Mouse (Mus musculus) myocyte (in vitro differentiated cells): ENCODE results near the gene Cfap100. TPM values are rescaled to one million over a fixed set of nuclear protein-coding genes. Genes with fewer than 3 reads are reported as not detected.
A peak's percentile ranks its signal among the peaks of the same experiment; 100 is the strongest.

Experiments
- H3K27me3 ChIP-seq: one replicate; pipeline ENCODE4 v1.6.1; 2011; ENCODE audit not compliant: control insufficient read depth, insufficient read depth, insufficient read length
- H3K36me3 ChIP-seq: one replicate; pipeline ENCODE4 v1.6.1; 2011; ENCODE audit not compliant: control insufficient read depth, insufficient read depth
- H3K4me2 ChIP-seq: one replicate; pipeline ENCODE4 v1.6.1; 2011; ENCODE audit warnings: low read depth, control low read depth
- H3K4me3 ChIP-seq: one replicate; pipeline ENCODE4 v1.5.1; 2011; ENCODE audit warnings: mild to moderate bottlenecking, control low read depth, moderate library complexity
- H3K79me2 ChIP-seq: one replicate; pipeline ENCODE4 v1.6.1; 2011; ENCODE audit not compliant: control insufficient read depth, insufficient read depth
- H3ac ChIP-seq: one replicate; pipeline ENCODE4 v1.6.1; 2011; ENCODE audit not compliant: control insufficient read depth, insufficient read length
- CEBPB ChIP-seq: IDR thresholded peaks from 2 replicates; pipeline ENCODE4 v1.6.1; 2011; ENCODE audit warnings: mild to moderate bottlenecking, moderate library complexity; ENCODE audit not compliant: poor library complexity, insufficient read depth, severe bottlenecking
- E2F4 ChIP-seq: IDR thresholded peaks from one replicate; pipeline ENCODE4 v1.6.1; 2011; ENCODE audit warnings: mild to moderate bottlenecking, control low read depth, moderate library complexity; ENCODE audit not compliant: insufficient read depth
- MAX ChIP-seq: IDR thresholded peaks from one replicate; pipeline ENCODE4 v1.6.1; 2011; ENCODE audit warnings: low read depth, mild to moderate bottlenecking, control low read depth
- MYOD1 ChIP-seq, 3 experiments: IDR thresholded peaks; one replicate each; pipeline ENCODE4 v1.6.1; 2011; ENCODE audit warnings: control low read depth in 2 of 3, low read depth in 2 of 3, mild to moderate bottlenecking in 2 of 3, moderate library complexity in 1 of 3; ENCODE audit not compliant: insufficient read length in 2 of 3, control insufficient read depth in 1 of 3
- MYOG ChIP-seq, 3 experiments: IDR thresholded peaks; one replicate each; pipeline ENCODE4 v1.6.1; 2011; ENCODE audit warnings: control low read depth in 2 of 3, low read depth in 2 of 3, mild to moderate bottlenecking in 2 of 3; ENCODE audit not compliant: insufficient read length in 2 of 3, control insufficient read depth in 1 of 3, insufficient read depth in 1 of 3
- POLR2A ChIP-seq: IDR thresholded peaks from one replicate; pipeline ENCODE4 v1.6.1; 2011; ENCODE audit warnings: low read depth, mild to moderate bottlenecking, control low read depth, moderate library complexity; ENCODE audit not compliant: insufficient read length
- POLR2AphosphoS2 ChIP-seq: IDR thresholded peaks from one replicate; pipeline ENCODE4 v1.6.1; 2011; ENCODE audit warnings: low read depth, control low read depth; ENCODE audit not compliant: insufficient read length
- REST ChIP-seq: IDR thresholded peaks from one replicate; pipeline ENCODE4 v1.6.1; 2011; ENCODE audit warnings: mild to moderate bottlenecking, control low read depth, moderate library complexity; ENCODE audit not compliant: insufficient read depth, insufficient read length
- SRF ChIP-seq: IDR thresholded peaks from one replicate; pipeline ENCODE4 v1.6.1; 2011; ENCODE audit warnings: low read depth; ENCODE audit not compliant: control insufficient read depth, insufficient read length
- TCF12 ChIP-seq: IDR thresholded peaks from one replicate; pipeline ENCODE4 v1.6.1; 2011; ENCODE audit warnings: mild to moderate bottlenecking, control low read depth; ENCODE audit not compliant: poor library complexity, insufficient read depth, severe bottlenecking
- TCF3 ChIP-seq: IDR thresholded peaks from one replicate; pipeline ENCODE4 v1.6.1; 2011; ENCODE audit warnings: low read depth, control low read depth; ENCODE audit not compliant: insufficient read length
- USF1 ChIP-seq: IDR thresholded peaks from one replicate; pipeline ENCODE4 v1.6.1; 2011; ENCODE audit warnings: low read depth, mild to moderate bottlenecking, control low read depth, moderate library complexity
- polyA plus RNA-seq: library from polyadenylated mRNA; unstranded; fragments of >200 nt; fragmentation: generic; extraction: Trizol; gene quantifications from one replicate; pipeline ENCODE4 v1.2.1, GENCODE M21; 2012; ENCODE audit warnings: missing spikeins

The Cfap100 gene
- polyA plus RNA-seq, 1 experiment = 0.02 TPM

GRCm38 (mm10) chr6:90463890-90464421 is 35.4 kb upstream of the Cfap100 start:
- peak overlapping the region; percentile 12 for H3K4me2 ChIP-seq
- no peaks in the 10 kb centered on the region for H3K79me2 ChIP-seq
- peaks cover 38% of the 10 kb centered on the region for H3K27me3 ChIP-seq
- no peak overlapping the region for H3ac ChIP-seq
- no peaks in the 10 kb centered on the region for H3K36me3 ChIP-seq
- H3K4me3 ChIP-seq = no peak overlapping the region
- TF ChIP-seq TCF3 = no peak
- no peak for TF ChIP-seq REST
- TF ChIP-seq USF1 = no peak
- TF ChIP-seq POLR2A = no peak
- TF ChIP-seq CEBPB = no peak
- no peak for TF ChIP-seq POLR2AphosphoS2

GRCm38 (mm10) chr6:90463228-90463862 is 34.7 kb upstream of the Cfap100 start:
- peaks cover 38% of the 10 kb centered on the region for H3K27me3 ChIP-seq
- no peaks in the 10 kb centered on the region for H3K36me3 ChIP-seq
- TF ChIP-seq POLR2AphosphoS2 (no peak), TCF3 (no peak), MYOD1 (IDR thresholded peaks at IDR 0.05; ENCODE audit: control insufficient read depth in 1 of 3, insufficient read length in 2 of 3, low read depth in 2 of 3) (no peak), REST (no peak), TCF12 (no peak), MAX (no peak), SRF (no peak), E2F4 (no peak), MYOG (IDR thresholded peaks at IDR 0.05; ENCODE audit: control insufficient read depth in 1 of 3, insufficient read depth in 1 of 3, insufficient read length in 2 of 3, low read depth in 2 of 3) (no peak), CEBPB (no peak), POLR2A (no peak), USF1 (no peak)
- H3K79me2 ChIP-seq = no peaks in the 10 kb centered on the region
- no peak overlapping the region for H3K4me3 ChIP-seq
- H3ac ChIP-seq = no peak overlapping the region
- H3K4me2 ChIP-seq = peak overlapping the region; percentile 12

GRCm38 (mm10) chr6:90462841-90463227 is 34.2 kb upstream of the Cfap100 start:
- Histone ChIP-seq H3K27me3 (peaks cover 38% of the 10 kb centered on the region), H3K4me3 (no peak overlapping the region), H3K36me3 (no peaks in the 10 kb centered on the region), H3ac (no peak overlapping the region), H3K79me2 (no peaks in the 10 kb centered on the region), H3K4me2 (no peak overlapping the region)
- TF ChIP-seq MYOD1 (IDR thresholded peaks at IDR 0.05; ENCODE audit: control insufficient read depth in 1 of 3, insufficient read length in 2 of 3, low read depth in 2 of 3) (no peak), MAX (no peak), REST (no peak), CEBPB (no peak), SRF (no peak), TCF3 (no peak), E2F4 (no peak), POLR2A (no peak), TCF12 (no peak), MYOG (IDR thresholded peaks at IDR 0.05; ENCODE audit: control insufficient read depth in 1 of 3, insufficient read depth in 1 of 3, insufficient read length in 2 of 3, low read depth in 2 of 3) (no peak), USF1 (no peak), POLR2AphosphoS2 (no peak)

GRCm38 (mm10) chr6:90462181-90462706 is 33.6 kb upstream of the Cfap100 start, which contains the start of gene Klf15:
Klf15 (plus strand) TSS chr6:90462576.
- no peak within 1 kb of the TSS for H3K4me3 ChIP-seq

GRCm38 (mm10) chr6:90461771-90462170 is 33.2 kb upstream of the Cfap100 start:
- no peaks in the 10 kb centered on the region for H3K36me3 ChIP-seq
- TF ChIP-seq MYOD1 (IDR thresholded peaks at IDR 0.05; ENCODE audit: control insufficient read depth in 1 of 3, insufficient read length in 2 of 3, low read depth in 2 of 3) = no peak
- no peak for TF ChIP-seq POLR2AphosphoS2
- no peak for TF ChIP-seq TCF3
- TF ChIP-seq POLR2A = no peak
- no peak for TF ChIP-seq TCF12
- no peak for TF ChIP-seq CEBPB
- TF ChIP-seq E2F4 = no peak
- no peak for TF ChIP-seq USF1
- no peak for TF ChIP-seq MAX
- TF ChIP-seq SRF = no peak
- no peak for TF ChIP-seq MYOG (IDR thresholded peaks at IDR 0.05; ENCODE audit: control insufficient read depth in 1 of 3, insufficient read depth in 1 of 3, insufficient read length in 2 of 3, low read depth in 2 of 3)
- TF ChIP-seq REST = no peak
- no peak overlapping the region for H3K4me2 ChIP-seq
- no peak overlapping the region for H3K4me3 ChIP-seq
- H3ac ChIP-seq = no peak overlapping the region
- H3K27me3 ChIP-seq = peaks cover 41% of the 10 kb centered on the region
- H3K79me2 ChIP-seq = no peaks in the 10 kb centered on the region

More at GRCm38 (mm10) chr6:90462181-90462706, 33.6 kb upstream of the Cfap100 start, which contains the start of gene Klf15:
- Histone ChIP-seq H3K27me3 (peaks cover 41% of the 10 kb centered on the region), H3K79me2 (no peaks in the 10 kb centered on the region), H3K36me3 (no peaks in the 10 kb centered on the region), H3K4me2 (peak within 1 kb of the TSS; percentile 12), H3ac (no peak within 1 kb of the TSS)
- TF ChIP-seq REST = no peak
- no peak for TF ChIP-seq POLR2AphosphoS2
- TF ChIP-seq SRF = no peak
- TF ChIP-seq USF1 = no peak
- TF ChIP-seq POLR2A = no peak
- TF ChIP-seq TCF12 = no peak
